Mouse (Mus musculus) lung, embryonic 14.5 days (tissue): ENCODE measurements around the gene Kpna1. TPM values are rescaled to one million over a fixed set of nuclear protein-coding genes. Genes with fewer than 3 reads are reported as not detected.
"Not testable (repeated sequence)": the region's sequence is repeated elsewhere in the genome, so short reads cannot be mapped to it uniquely, and the experiment has no call there.

Experiments
- ATAC-seq: fragments of 200-750 bp; cut with Nextera tagmentation; 2 replicates; pipeline ENCODE4 v1.8.0; 2017; ENCODE audit warnings: mild to moderate bottlenecking, moderate TSS enrichment, moderate library complexity; ENCODE audit not compliant: insufficient read depth
- DNase-seq: peaks from one replicate; pipeline ENCODE4 v3.0.0-alpha.2; 2015
- H3K27ac ChIP-seq: fragments of 300-500 bp; sonication (generic); 2 replicates; pipeline ENCODE4 v1.5.1; 2014; ENCODE audit warnings: low read depth, mild to moderate bottlenecking, moderate library complexity
- H3K27me3 ChIP-seq: fragments of 300-500 bp; sonication (generic); 2 replicates; pipeline ENCODE4 v1.6.1; 2014; ENCODE audit warnings: low read length, control low read depth; ENCODE audit not compliant: insufficient read depth
- H3K36me3 ChIP-seq: fragments of 300-500 bp; sonication (generic); 2 replicates; pipeline ENCODE4 v1.6.1; 2014; ENCODE audit warnings: control low read depth; ENCODE audit not compliant: insufficient read depth
- H3K4me1 ChIP-seq: fragments of 300-500 bp; sonication (generic); 2 replicates; pipeline ENCODE4 v1.6.1; 2014; ENCODE audit warnings: antibody characterized with exemption, control low read depth; ENCODE audit not compliant: insufficient read depth
- H3K4me2 ChIP-seq: fragments of 300-500 bp; sonication (generic); 2 replicates; pipeline ENCODE4 v1.6.1; 2014; ENCODE audit warnings: mild to moderate bottlenecking
- H3K4me3 ChIP-seq: fragments of 300-500 bp; sonication (generic); 2 replicates; pipeline ENCODE4 v1.5.1; 2014; ENCODE audit warnings: low read depth, low read length
- H3K9ac ChIP-seq: fragments of 300-500 bp; sonication (generic); 2 replicates; pipeline ENCODE4 v1.6.1; 2014
- H3K9me3 ChIP-seq: fragments of 300-500 bp; sonication (generic); 2 replicates; pipeline ENCODE4 v1.6.1; 2016; ENCODE audit warnings: low read depth, low read length, control low read depth
- CTCF ChIP-seq: IDR thresholded peaks from 2 replicates; pipeline ENCODE4 v1.5.1; 2016; ENCODE audit warnings: antibody characterized with exemption, low read depth
- WGBS: fragments of 180-500 bp; shearing (Covaris S2); extraction: QIAGEN DNeasy Blood & Tissue Kit; methylation state at CpG from one replicate; pipeline ENCODE4 v1.1.7; 2014; 5-methylcytosine and 5-hydroxymethylcytosine counted together
- polyA plus RNA-seq: library from polyadenylated mRNA; unstranded; fragments of >200 nt; fragmentation: Nextera tagmentation; extraction: Ambion mirVana; gene quantifications from 2 replicates; pipeline ENCODE4 v1.2.1, GENCODE M21; 2014

Kpna1 gene
- polyA plus RNA-seq, 1 experiment from 2014 or later, result 39.1 TPM

- H3K27ac ChIP-seq, result no peak overlapping the region
- H3K4me1 ChIP-seq, result no peaks in the 10 kb centered on the region
- H3K9ac ChIP-seq, result no peak overlapping the region
- H3K36me3 ChIP-seq, result peaks cover 41% of the 10 kb centered on the region
- H3K9me3 ChIP-seq, result no peaks in the 10 kb centered on the region
- no peaks in the 10 kb centered on the region for H3K27me3 ChIP-seq
- ATAC-seq (no peak), DNase-seq (no peak)
- TF ChIP-seq CTCF, result no peak
- no peak overlapping the region for H3K4me3 ChIP-seq
- no peak overlapping the region for H3K4me2 ChIP-seq
- WGBS, result 72% methylated on average over 6 of the region's 6 CpGs
These were observed 75.2 kb downstream of the Kpna1 start for GRCm38 (mm10) chr16:36053524-36054275.

- H3K36me3 ChIP-seq, result peaks cover 29% of the 10 kb centered on the region
- TF ChIP-seq CTCF, result no peak
- no peak overlapping the region for H3K4me2 ChIP-seq
- H3K27me3 ChIP-seq, result no peaks in the 10 kb centered on the region
- no peak for DNase-seq
- no peak overlapping the region for H3K27ac ChIP-seq
- no peak overlapping the region for H3K4me3 ChIP-seq
- no peak overlapping the region for H3K9ac ChIP-seq
- no peak for ATAC-seq
- H3K9me3 ChIP-seq, result no peaks in the 10 kb centered on the region
- H3K4me1 ChIP-seq, result no peaks in the 10 kb centered on the region
- WGBS, result 79% methylated on average over 8 of the region's 8 CpGs
These were observed 76.4 kb downstream of the Kpna1 start for GRCm38 (mm10) chr16:36054920-36055319.

- no peak for ATAC-seq
- 87% methylated on average over 11 of the region's 11 CpGs for WGBS
- Histone ChIP-seq H3K4me2 (no peak overlapping the region), H3K9me3 (no peaks in the 10 kb centered on the region), H3K27me3 (no peaks in the 10 kb centered on the region), H3K9ac (no peak overlapping the region), H3K27ac (no peak overlapping the region), H3K4me1 (no peaks in the 10 kb centered on the region), H3K36me3 (peaks cover 15% of the 10 kb centered on the region), H3K4me3 (no peak overlapping the region)
- DNase-seq, result no peak
- no peak for TF ChIP-seq CTCF
These were observed 77.9 kb downstream of the Kpna1 start for GRCm38 (mm10) chr16:36056416-36056815.

- Histone ChIP-seq H3K36me3 (peaks cover 7% of the 10 kb centered on the region; the same call in 1 of the 2 replicates), H3K4me3 (no peak overlapping the region), H3K27me3 (no peaks in the 10 kb centered on the region), H3K9me3 (no peaks in the 10 kb centered on the region), H3K9ac (no peak overlapping the region), H3K4me2 (no peak overlapping the region), H3K27ac (no peak overlapping the region), H3K4me1 (no peaks in the 10 kb centered on the region)
- 49% methylated on average over 8 of the region's 8 CpGs for WGBS
- DNase-seq (no peak), ATAC-seq (no peak)
- TF ChIP-seq CTCF, result no peak
These were observed 79.5 kb downstream of the Kpna1 start for GRCm38 (mm10) chr16:36057933-36058475.

- H3K27me3 ChIP-seq, H3K4me3 ChIP-seq, H3K27ac ChIP-seq, DNase-seq, H3K9me3 ChIP-seq, H3K4me1 ChIP-seq, ATAC-seq, H3K4me2 ChIP-seq, H3K36me3 ChIP-seq, H3K9ac ChIP-seq: not testable (repeated sequence)
- 85% methylated on average over 1 of the region's 1 CpGs for whole genome bisulfite sequencing
These were observed 84.0 kb downstream of the Kpna1 start for GRCm38 (mm10) chr16:36062534-36062933.

GRCm38 (mm10) chr16:36063315-36063714, 84.8 kb downstream of the Kpna1 start:
- DNase-seq, result no peak
- no peaks in the 10 kb centered on the region for H3K9me3 ChIP-seq
- no peak for TF ChIP-seq CTCF
- H3K4me3 ChIP-seq, result no peak overlapping the region
- no peak overlapping the region for H3K9ac ChIP-seq
- no peak overlapping the region for H3K4me2 ChIP-seq
- H3K27ac ChIP-seq, result no peak overlapping the region
- ATAC-seq, result no peak
- H3K4me1 ChIP-seq, result no peaks in the 10 kb centered on the region
- 65% methylated on average over 2 of the region's 2 CpGs for WGBS
- 0 out of 2 replicates have a peak, but pooled peaks cover 2% of the 10 kb centered on the region for H3K36me3 ChIP-seq
- no peaks in the 10 kb centered on the region for H3K27me3 ChIP-seq

- H3K27me3 ChIP-seq, result no peaks in the 10 kb centered on the region
- H3K27ac ChIP-seq, result no peak overlapping the region
- 0 out of 2 replicates have a peak, but pooled peaks cover 2% of the 10 kb centered on the region for H3K4me1 ChIP-seq
- no peak overlapping the region for H3K4me2 ChIP-seq
- H3K9ac ChIP-seq, result no peak overlapping the region
- no peak for DNase-seq
- TF ChIP-seq CTCF, result no peak
- H3K9me3 ChIP-seq, result no peaks in the 10 kb centered on the region
- H3K36me3 ChIP-seq, result 0 out of 2 replicates have a peak, but pooled peaks cover 2% of the 10 kb centered on the region
- no peak for ATAC-seq
- H3K4me3 ChIP-seq, result no peak overlapping the region
- 70% methylated on average over 5 of the region's 5 CpGs for WGBS
These were observed 86.4 kb downstream of the Kpna1 start for GRCm38 (mm10) chr16:36064904-36065303.
